Mouse (Mus musculus): Measurements from ENCODE around the gene Hibadh.

GRCm38 (mm10) chr6:52542464-52542863 lies 97.7 kb downstream of the Hibadh start:
- TF ChIP-seq EP300 (IDR thresholded peaks at IDR 0.05; ENCODE audit: insufficient read depth, low read depth, low read length): no peak
- no peak for TF ChIP-seq CTCF (IDR thresholded peaks at IDR 0.05)
- no peak for TF ChIP-seq POLR2A (IDR thresholded peaks at IDR 0.05; ENCODE audit: insufficient read depth, low read depth, low read length)

Measured in heart, adult 2 months (tissue).